Mouse (Mus musculus) layer of hippocampus, adult 9-10 months (tissue): ENCODE results near the gene Cfap20.

Source experiments
- DNase-seq: peaks from one replicate; pipeline ENCODE4 v3.0.0; 2022; ENCODE audit warnings: low spot score

Cfap20 gene

DNA sequence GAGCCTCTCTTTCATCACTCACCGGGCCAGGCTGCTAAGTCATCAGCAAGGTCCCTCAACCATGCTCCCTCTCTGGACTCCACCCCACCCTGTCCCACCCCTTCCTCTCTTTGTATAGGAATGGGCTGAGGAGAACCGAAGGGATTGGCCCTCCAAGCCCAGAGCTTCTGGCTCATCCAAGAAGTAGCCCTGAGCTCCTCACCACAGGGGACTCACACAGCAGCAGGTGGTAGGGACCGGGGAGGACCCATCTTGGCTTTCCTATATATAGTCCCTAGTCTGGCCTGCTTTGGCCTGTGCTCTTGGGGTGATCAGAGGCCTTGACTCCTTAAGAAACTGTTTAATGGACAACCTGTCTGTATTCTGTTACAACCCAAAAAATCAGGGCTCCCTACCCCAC, 60.2 kb downstream of the Cfap20 start:
- DNase-seq: no peak

GRCm38 (mm10) chr8:95373389-95374002, 61.2 kb downstream of the Cfap20 start:
- no peak for DNase-seq
